ENCODE assay signal across 8 mouse cellular contexts in genomic region chr19:18872792-18873569, GRCm38 (mm10).
A peak's percentile ranks its signal among the peaks of the same experiment; 100 is the strongest.
DNase-seq lines count a peak whose midpoint lies in the region; ATAC-seq lines count a peak whose summit lies in the region.

No protein-coding gene starts in this region.

- intact Hi-C loops in left cerebral cortex, postnatal 14 days (cut with DNase I): loop anchor here (5.0 kb wide), 1 partner anchor 1474 kb away; no protein-coding TSS in a partner anchor

- no peak for ATAC-seq in granulocyte monocyte progenitor cell, adult 5-6 weeks (replicated peaks; ENCODE audit: poor library complexity, severe bottlenecking)

- DNase-seq in embryo, embryonic 10 days (ENCODE audit: low spot score): peak; percentile 14
- no peak for DNase-seq in embryo, embryonic 9.5 days (ENCODE audit: extremely low spot score)
- peak; percentile 49 for DNase-seq in right cerebral cortex, adult 18-20 months
- DNase-seq in right cerebral cortex, postnatal 25 days: no peak
- peak; percentile 60 to 65 for DNase-seq in left cerebral cortex, postnatal 14 days (ENCODE audit: low spot score in 2 of 2)
- no peak for DNase-seq in thymus, postnatal 25 days
- DNase-seq in c-Kit-positive CD71-positive TER-119-positive erythroid progenitor cells, embryonic 14.5 days (ENCODE audit: low spot score): no peak

Comparison
In these comparisons a context has a peak if more than half of its experiments do, and no peak if none do; other contexts are left out.
1. DNase-seq: peak in embryo, embryonic 10 days (single experiment), right cerebral cortex, adult 18-20 months (single experiment) and left cerebral cortex, postnatal 14 days (2 of 2); none in embryo, embryonic 9.5 days (single experiment), right cerebral cortex, postnatal 25 days (single experiment), thymus, postnatal 25 days (single experiment) and c-Kit-positive CD71-positive TER-119-positive erythroid progenitor cells, embryonic 14.5 days (single experiment).